Mouse (Mus musculus) lung, postnatal 0 days (tissue): ENCODE measurements at regions not wholly inside any gene's neighbourhood (a gene's known extent, or its start where the extent isn't known, plus 50 kb on each side); places are given as distances from the start of the nearest gene placed in this dataset.

Experiments used
- ATAC-seq: fragments of 200-750 bp; cut with Nextera tagmentation; 2 replicates; pipeline ENCODE4 v1.8.0; 2017; ENCODE audit warnings: moderate library complexity
- DNase-seq: peaks from one replicate; pipeline ENCODE4 v3.0.0-alpha.2; 2016; ENCODE audit warnings: low spot score
- H3K27ac ChIP-seq: fragments of 300-500 bp; sonication (generic); 2 replicates; pipeline ENCODE4 v1.5.1; 2014; ENCODE audit warnings: antibody characterized with exemption, mild to moderate bottlenecking, low read length, mixed read lengths
- H3K27me3 ChIP-seq: fragments of 300-500 bp; sonication (generic); replicated peaks from 2 replicates; pipeline ENCODE4 v1.6.1; 2014; ENCODE audit warnings: low read length, mixed read lengths; ENCODE audit not compliant: insufficient read depth
- H3K36me3 ChIP-seq: fragments of 300-500 bp; sonication (generic); 2 replicates; pipeline ENCODE4 v1.6.1; 2014; ENCODE audit warnings: low read length, mixed read lengths; ENCODE audit not compliant: insufficient read depth
- H3K4me1 ChIP-seq: fragments of 300-500 bp; sonication (generic); 2 replicates; pipeline ENCODE4 v1.6.1; 2014; ENCODE audit warnings: antibody characterized with exemption, low read depth, low read length, mixed read lengths; ENCODE audit not compliant: insufficient read depth
- H3K4me2 ChIP-seq: fragments of 300-500 bp; sonication (generic); replicated peaks from 2 replicates; pipeline ENCODE4 v1.6.1; 2014; ENCODE audit warnings: low read depth, mild to moderate bottlenecking, low read length, moderate library complexity, mixed read lengths
- H3K4me3 ChIP-seq: fragments of 300-500 bp; sonication (generic); 2 replicates; pipeline ENCODE4 v1.5.1; 2014; ENCODE audit warnings: low read depth, low read length
- H3K9ac ChIP-seq: fragments of 300-500 bp; sonication (generic); replicated peaks from 2 replicates; pipeline ENCODE4 v1.6.1; 2014; ENCODE audit warnings: low read depth, mild to moderate bottlenecking
- H3K9me3 ChIP-seq: fragments of 300-500 bp; sonication (generic); 2 replicates; pipeline ENCODE4 v1.6.1; 2016; ENCODE audit warnings: low read length, mixed read lengths
- CTCF ChIP-seq: IDR thresholded peaks from 2 replicates; pipeline ENCODE4 v1.5.1; 2016; ENCODE audit warnings: antibody characterized with exemption, mild to moderate bottlenecking
- EP300 ChIP-seq: IDR thresholded peaks from 2 replicates; pipeline ENCODE4 v1.6.1; 2016; ENCODE audit warnings: antibody characterized with exemption, mild to moderate bottlenecking, control low read depth
- WGBS: fragments of 180-500 bp; shearing (Covaris S2); extraction: QIAGEN DNeasy Blood & Tissue Kit; methylation state at CpG from one replicate; pipeline ENCODE4 v1.1.7; 2014; 5-methylcytosine and 5-hydroxymethylcytosine counted together

DNA sequence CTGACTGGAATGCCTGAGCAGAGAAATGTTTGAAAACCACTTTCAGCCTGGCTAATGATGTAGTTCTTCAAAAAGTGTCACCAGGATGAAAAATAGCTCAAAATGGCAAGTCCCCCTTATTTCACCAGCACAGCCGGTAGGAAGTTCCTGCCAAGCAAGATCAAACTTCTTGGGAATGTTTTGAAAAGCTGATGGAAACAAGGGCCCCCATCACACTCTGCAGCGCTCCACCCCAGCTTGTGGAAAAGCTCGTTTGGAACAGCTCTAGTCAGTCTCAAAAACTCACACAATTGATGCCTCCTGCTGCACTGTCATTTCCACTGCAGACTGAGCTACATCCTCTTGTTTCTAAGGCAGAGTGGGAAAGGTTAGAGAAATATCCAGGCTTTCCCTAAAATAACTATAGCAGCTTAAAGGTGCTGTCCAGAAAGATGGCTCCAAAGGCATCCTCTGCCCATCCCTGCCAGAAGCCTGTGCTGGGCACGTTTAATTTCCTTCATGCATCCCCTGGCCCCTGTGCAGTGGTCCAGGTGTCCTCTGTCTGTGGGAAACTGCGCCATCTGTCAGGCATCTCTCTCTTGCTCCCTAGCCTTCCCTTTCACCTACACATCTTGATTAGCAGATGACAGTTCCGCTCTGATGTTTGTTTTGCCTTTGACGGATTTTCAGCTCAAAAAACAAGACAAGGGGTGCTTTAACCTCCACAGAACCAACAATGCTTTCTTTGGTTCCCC lies 78.6 kb upstream of the Kcna3 start:
- H3K9ac ChIP-seq: no peak overlapping the region
- H3K27ac ChIP-seq: no peak overlapping the region
- no peaks in the 10 kb centered on the region for H3K4me1 ChIP-seq
- ATAC-seq: no peak
- no peak for DNase-seq
- H3K9me3 ChIP-seq: no peaks in the 10 kb centered on the region
- H3K4me2 ChIP-seq: no peak overlapping the region
- 20% methylated on average over 7 of the region's 7 CpGs for WGBS
- no peak overlapping the region for H3K4me3 ChIP-seq
- TF ChIP-seq EP300 (no peak), CTCF (no peak)
- no peaks in the 10 kb centered on the region for H3K27me3 ChIP-seq
- no peaks in the 10 kb centered on the region for H3K36me3 ChIP-seq

DNA sequence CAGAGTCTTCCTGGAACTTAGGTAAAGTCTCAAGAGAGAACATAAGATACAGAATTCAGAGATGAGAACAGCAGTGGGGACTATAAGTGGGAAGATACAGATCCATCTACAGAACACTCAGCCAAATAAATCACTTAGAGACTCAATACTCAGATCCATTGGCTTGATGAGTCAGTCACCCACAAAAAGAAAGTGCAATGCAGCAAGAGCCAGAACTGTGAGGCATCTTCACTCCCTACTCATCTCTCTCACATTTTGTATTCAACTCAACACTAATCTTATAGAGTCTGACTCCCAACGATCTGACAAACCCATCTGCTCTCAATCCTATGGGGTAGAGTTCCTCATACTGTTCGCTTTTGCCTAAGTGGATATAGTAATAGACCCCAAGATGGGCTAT lies 77.8 kb upstream of the Kcna3 start:
- Histone ChIP-seq H3K9me3 (no peaks in the 10 kb centered on the region), H3K9ac (no peak overlapping the region), H3K4me3 (no peak overlapping the region), H3K27ac (no peak overlapping the region), H3K4me2 (no peak overlapping the region), H3K36me3 (no peaks in the 10 kb centered on the region), H3K27me3 (no peaks in the 10 kb centered on the region), H3K4me1 (no peaks in the 10 kb centered on the region)
- DNase-seq: no peak
- no peak for ATAC-seq
- TF ChIP-seq CTCF: no peak
- TF ChIP-seq EP300: no peak
- 74% methylated on average over 2 of the region's 2 CpGs for WGBS

DNA sequence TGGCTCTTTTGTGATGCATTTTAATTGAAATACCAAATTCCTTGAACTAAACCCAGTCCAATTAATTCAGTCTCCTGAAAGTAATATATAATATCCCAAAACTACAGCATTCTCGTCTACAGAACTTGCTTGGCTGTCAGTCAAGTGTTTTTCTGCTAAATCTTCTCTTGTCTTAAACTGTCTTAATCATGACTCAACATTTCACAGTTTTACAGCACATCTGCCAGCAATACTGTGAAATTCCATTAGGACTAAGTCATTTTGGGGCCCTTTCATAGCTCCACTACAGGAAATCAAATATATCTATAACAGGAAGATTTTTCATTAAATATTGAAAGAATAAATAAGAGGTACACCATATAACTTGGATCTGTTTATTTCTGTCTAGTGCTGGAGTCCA lies 75.4 kb upstream of the Kcna3 start:
- Histone ChIP-seq H3K27me3 (no peaks in the 10 kb centered on the region), H3K9me3 (no peaks in the 10 kb centered on the region), H3K9ac (no peak overlapping the region), H3K4me2 (no peak overlapping the region), H3K27ac (no peak overlapping the region), H3K4me3 (no peak overlapping the region), H3K36me3 (no peaks in the 10 kb centered on the region), H3K4me1 (no peaks in the 10 kb centered on the region)
- no peak for ATAC-seq
- TF ChIP-seq EP300 (no peak), CTCF (no peak)
- no peak for DNase-seq
- 56% methylated on average over 1 of the region's 1 CpGs for WGBS

- ATAC-seq: no peak
- Histone ChIP-seq H3K4me3 (no peak overlapping the region), H3K9ac (no peak overlapping the region), H3K27ac (no peak overlapping the region), H3K27me3 (no peaks in the 10 kb centered on the region), H3K9me3 (no peaks in the 10 kb centered on the region), H3K4me1 (no peaks in the 10 kb centered on the region), H3K36me3 (no peaks in the 10 kb centered on the region), H3K4me2 (no peak overlapping the region)
- WGBS: 30% methylated on average over 2 of the region's 2 CpGs
- DNase-seq: no peak
- TF ChIP-seq EP300: no peak
- no peak for TF ChIP-seq CTCF
Measured at GRCm38 (mm10) chr3:106962466-106962865, 73.5 kb upstream of the Kcna3 start.

GRCm38 (mm10) chr3:106966198-106966597 lies 69.8 kb upstream of the Kcna3 start:
- H3K9me3 ChIP-seq: no peaks in the 10 kb centered on the region
- H3K4me2 ChIP-seq: no peak overlapping the region
- ATAC-seq: no peak
- no peak for TF ChIP-seq CTCF
- no peak for TF ChIP-seq EP300
- WGBS: 52% methylated on average over 2 of the region's 2 CpGs
- H3K4me3 ChIP-seq: no peak overlapping the region
- no peaks in the 10 kb centered on the region for H3K4me1 ChIP-seq
- no peaks in the 10 kb centered on the region for H3K27me3 ChIP-seq
- H3K36me3 ChIP-seq: no peaks in the 10 kb centered on the region
- no peak for DNase-seq
- no peak overlapping the region for H3K27ac ChIP-seq
- H3K9ac ChIP-seq: no peak overlapping the region

DNA sequence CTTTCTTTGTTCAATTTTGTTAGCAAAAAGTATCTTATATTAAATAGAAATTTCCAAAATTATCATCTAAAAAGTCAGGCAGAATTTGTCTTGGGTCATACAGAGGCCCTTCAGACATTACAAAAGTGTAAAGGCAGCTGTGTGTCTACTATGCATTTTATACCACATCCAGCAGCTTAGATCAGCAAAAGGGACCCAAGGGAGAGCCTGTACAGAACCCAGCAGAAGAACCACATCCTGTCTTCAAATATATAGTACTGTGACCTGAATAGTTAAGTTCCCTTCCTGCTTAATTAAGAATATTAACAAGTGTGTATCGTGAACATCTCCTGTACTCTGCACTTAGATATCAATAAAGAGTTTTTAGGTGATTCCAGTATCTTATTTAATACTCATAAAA lies 68.5 kb upstream of the Kcna3 start:
- DNase-seq: no peak
- Histone ChIP-seq H3K27me3 (no peaks in the 10 kb centered on the region), H3K4me2 (no peak overlapping the region), H3K4me3 (no peak overlapping the region), H3K9ac (no peak overlapping the region), H3K27ac (no peak overlapping the region), H3K4me1 (no peaks in the 10 kb centered on the region), H3K36me3 (no peaks in the 10 kb centered on the region), H3K9me3 (no peaks in the 10 kb centered on the region)
- no peak for ATAC-seq
- no peak for TF ChIP-seq CTCF
- TF ChIP-seq EP300: no peak
- WGBS: 94% methylated on average over 1 of the region's 1 CpGs
